Mouse (Mus musculus) forebrain, embryonic 13.5 days (tissue): ENCODE data around the gene Epha5. TPM values are rescaled to one million over a fixed set of nuclear protein-coding genes. Genes with fewer than 3 reads are reported as not detected.

ENCODE experiments used
- ATAC-seq: fragments of 200-750 bp; cut with Nextera tagmentation; 2 replicates; pipeline ENCODE4 v1.8.0; 2017
- H3K27ac ChIP-seq: fragments of 300-500 bp; sonication (generic); 2 replicates; pipeline ENCODE4 v1.5.1; 2015; ENCODE audit warnings: inconsistent platforms, mild to moderate bottlenecking, moderate library complexity
- H3K27me3 ChIP-seq: fragments of 300-500 bp; sonication (generic); 2 replicates; pipeline ENCODE4 v1.6.1; 2015; ENCODE audit warnings: mild to moderate bottlenecking, inconsistent platforms
- H3K36me3 ChIP-seq: fragments of 300-500 bp; sonication (generic); 2 replicates; pipeline ENCODE4 v1.6.1; 2015; ENCODE audit warnings: mild to moderate bottlenecking, inconsistent platforms; ENCODE audit not compliant: poor library complexity, severe bottlenecking
- H3K4me1 ChIP-seq: fragments of 300-500 bp; sonication (generic); 2 replicates; pipeline ENCODE4 v1.6.1; 2015; ENCODE audit warnings: inconsistent platforms
- H3K4me2 ChIP-seq: fragments of 300-500 bp; sonication (generic); 2 replicates; pipeline ENCODE4 v1.6.1; 2015; ENCODE audit warnings: inconsistent platforms, mild to moderate bottlenecking, moderate library complexity
- H3K4me3 ChIP-seq: fragments of 300-500 bp; sonication (generic); 2 replicates; pipeline ENCODE4 v1.5.1; 2015; ENCODE audit warnings: mild to moderate bottlenecking, inconsistent platforms
- H3K9ac ChIP-seq: fragments of 300-500 bp; sonication (generic); 2 replicates; pipeline ENCODE4 v1.6.1; 2015; ENCODE audit warnings: mild to moderate bottlenecking, inconsistent platforms
- H3K9me3 ChIP-seq: fragments of 300-500 bp; sonication (generic); replicated peaks from 2 replicates; pipeline ENCODE4 v1.6.1; 2016; ENCODE audit warnings: inconsistent platforms
- WGBS: fragments of 180-500 bp; shearing (Covaris S2); methylation state at CpG from one replicate; pipeline ENCODE4 v1.1.7; 2015; 5-methylcytosine and 5-hydroxymethylcytosine counted together
- polyA plus RNA-seq: library from polyadenylated mRNA; unstranded; fragments of >200 nt; fragmentation: Nextera tagmentation; extraction: Ambion mirVana; gene quantifications from 2 replicates; pipeline ENCODE4 v1.2.1, GENCODE M21; 2015

The Epha5 gene
- polyA plus RNA-seq, 1 experiment from 2014 or later, result 136 TPM

- WGBS, result 83% methylated on average over 3 of the region's 3 CpGs
- 0 out of 2 replicates have a peak, but pooled peaks cover 3% of the 10 kb centered on the region for H3K9me3 ChIP-seq
- H3K27me3 ChIP-seq, result no peaks in the 10 kb centered on the region
- H3K36me3 ChIP-seq, result no peaks in the 10 kb centered on the region
- H3K4me2 ChIP-seq, result no peak overlapping the region
- H3K4me1 ChIP-seq, result no peaks in the 10 kb centered on the region
- H3K27ac ChIP-seq, result no peak overlapping the region
- ATAC-seq, result no peak
- H3K4me3 ChIP-seq, result no peak overlapping the region
- no peak overlapping the region for H3K9ac ChIP-seq
These were observed 127.7 kb downstream of the Epha5 start for GRCm38 (mm10) chr5:84289429-84289977.

GRCm38 (mm10) chr5:84281290-84282017 lies 135.7 kb downstream of the Epha5 start:
- Histone ChIP-seq H3K9ac (no peak overlapping the region), H3K4me3 (peak overlapping the region; percentile 18)
- ATAC-seq, result peak; percentile 87

GRCm38 (mm10) chr5:84276996-84277395 lies 140.2 kb downstream of the Epha5 start:
- H3K4me2 ChIP-seq, result no peak overlapping the region
- 96% methylated on average over 1 of the region's 1 CpGs for WGBS
- no peaks in the 10 kb centered on the region for H3K9me3 ChIP-seq
- H3K27ac ChIP-seq, result no peak overlapping the region
- peaks cover 8% of the 10 kb centered on the region for H3K4me1 ChIP-seq
- ATAC-seq, result no peak
- no peak overlapping the region for H3K4me3 ChIP-seq
- H3K36me3 ChIP-seq, result no peaks in the 10 kb centered on the region
- H3K27me3 ChIP-seq, result no peaks in the 10 kb centered on the region
- H3K9ac ChIP-seq, result no peak overlapping the region

More at GRCm38 (mm10) chr5:84281290-84282017, 135.7 kb downstream of the Epha5 start:
- peaks cover 8% of the 10 kb centered on the region for H3K4me1 ChIP-seq
- 21% methylated on average over 22 of the region's 22 CpGs for WGBS
- no peaks in the 10 kb centered on the region for H3K27me3 ChIP-seq
- H3K36me3 ChIP-seq, result no peaks in the 10 kb centered on the region
- H3K4me2 ChIP-seq, result peak overlapping the region; percentile 50
- no peaks in the 10 kb centered on the region for H3K9me3 ChIP-seq
- H3K27ac ChIP-seq, result peak overlapping the region; percentile 41

GRCm38 (mm10) chr5:84265407-84265806 lies 151.8 kb downstream of the Epha5 start:
- ATAC-seq, result no peak
- H3K27ac ChIP-seq, result no peak overlapping the region
- H3K9ac ChIP-seq, result no peak overlapping the region
- H3K4me3 ChIP-seq, result no peak overlapping the region
- WGBS, result 73% methylated on average over 4 of the region's 4 CpGs
- peaks cover 8% of the 10 kb centered on the region for H3K4me1 ChIP-seq
- H3K9me3 ChIP-seq, result no peaks in the 10 kb centered on the region
- no peak overlapping the region for H3K4me2 ChIP-seq
- no peaks in the 10 kb centered on the region for H3K27me3 ChIP-seq
- no peaks in the 10 kb centered on the region for H3K36me3 ChIP-seq

- Histone ChIP-seq H3K4me3 (no peak overlapping the region), H3K4me1 (peaks cover 8% of the 10 kb centered on the region), H3K36me3 (no peaks in the 10 kb centered on the region), H3K4me2 (no peak overlapping the region), H3K27me3 (no peaks in the 10 kb centered on the region), H3K9me3 (no peaks in the 10 kb centered on the region), H3K27ac (no peak overlapping the region), H3K9ac (no peak overlapping the region)
- 45% methylated on average over 6 of the region's 6 CpGs for WGBS
- ATAC-seq, result no peak; the same call in 1 of the 2 replicates
These were observed 153.2 kb downstream of the Epha5 start for GRCm38 (mm10) chr5:84263999-84264398.

DNA sequence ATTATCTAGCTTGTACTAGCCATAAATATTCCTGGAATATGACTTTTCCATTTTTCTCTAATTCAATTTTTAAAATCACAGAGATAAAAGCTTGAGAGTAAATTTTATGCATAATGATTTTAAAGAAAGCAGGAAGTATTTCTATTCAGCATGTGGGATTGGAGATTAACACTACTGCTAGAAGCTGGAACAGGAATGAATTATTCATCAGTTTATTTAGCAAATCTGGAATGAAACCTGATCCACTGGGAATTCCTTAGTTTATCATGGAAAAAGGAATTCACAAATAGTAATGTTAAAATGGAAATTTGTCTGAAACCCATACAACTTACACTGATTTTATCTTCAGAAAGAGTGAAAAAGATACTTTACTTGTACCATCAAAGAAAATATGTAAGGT lies 187.2 kb downstream of the Epha5 start:
- Histone ChIP-seq H3K9ac (no peak overlapping the region), H3K9me3 (no peaks in the 10 kb centered on the region), H3K36me3 (0 out of 2 replicates have a peak, but pooled peaks cover 4% of the 10 kb centered on the region), H3K27me3 (no peaks in the 10 kb centered on the region), H3K4me2 (no peak overlapping the region), H3K4me1 (no peaks in the 10 kb centered on the region), H3K27ac (no peak overlapping the region), H3K4me3 (no peak overlapping the region)
- no peak for ATAC-seq

- no peak overlapping the region for H3K4me3 ChIP-seq
- H3K27me3 ChIP-seq, result no peaks in the 10 kb centered on the region
- no peaks in the 10 kb centered on the region for H3K9me3 ChIP-seq
- WGBS, result 9% methylated on average over 2 of the region's 2 CpGs
- no peak overlapping the region for H3K4me2 ChIP-seq
- ATAC-seq, result no peak
- no peak overlapping the region for H3K9ac ChIP-seq
- no peak overlapping the region for H3K27ac ChIP-seq
- H3K36me3 ChIP-seq, result no peaks in the 10 kb centered on the region
- H3K4me1 ChIP-seq, result no peaks in the 10 kb centered on the region
These were observed 208.6 kb downstream of the Epha5 start for GRCm38 (mm10) chr5:84208609-84209008.

DNA sequence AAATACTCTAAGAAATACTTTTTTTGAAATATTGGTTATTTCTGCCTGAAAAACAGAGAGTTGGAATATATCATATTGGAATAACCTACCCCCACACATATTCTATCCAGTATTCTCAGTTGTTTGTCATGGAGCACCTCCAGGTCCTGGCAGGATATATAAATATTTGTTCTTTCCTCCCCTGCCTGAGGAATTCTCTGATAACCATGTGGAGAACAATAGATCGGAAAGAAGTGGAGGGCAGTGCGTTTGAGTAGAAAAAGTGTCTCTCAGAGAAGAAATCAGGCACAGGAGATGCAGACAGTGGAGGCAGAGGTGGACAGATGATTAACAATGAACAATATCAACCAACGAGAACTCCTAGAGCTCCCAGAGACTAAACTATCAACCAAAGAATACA lies 223.8 kb downstream of the Epha5 start:
- no peak for ATAC-seq
- H3K9ac ChIP-seq, result no peak overlapping the region
- no peaks in the 10 kb centered on the region for H3K36me3 ChIP-seq
- H3K4me2 ChIP-seq, result no peak overlapping the region
- no peaks in the 10 kb centered on the region for H3K27me3 ChIP-seq
- no peaks in the 10 kb centered on the region for H3K4me1 ChIP-seq
- H3K9me3 ChIP-seq, result no peaks in the 10 kb centered on the region
- no peak overlapping the region for H3K27ac ChIP-seq
- H3K4me3 ChIP-seq, result no peak overlapping the region
- 82% methylated on average over 3 of the region's 3 CpGs for WGBS

DNA sequence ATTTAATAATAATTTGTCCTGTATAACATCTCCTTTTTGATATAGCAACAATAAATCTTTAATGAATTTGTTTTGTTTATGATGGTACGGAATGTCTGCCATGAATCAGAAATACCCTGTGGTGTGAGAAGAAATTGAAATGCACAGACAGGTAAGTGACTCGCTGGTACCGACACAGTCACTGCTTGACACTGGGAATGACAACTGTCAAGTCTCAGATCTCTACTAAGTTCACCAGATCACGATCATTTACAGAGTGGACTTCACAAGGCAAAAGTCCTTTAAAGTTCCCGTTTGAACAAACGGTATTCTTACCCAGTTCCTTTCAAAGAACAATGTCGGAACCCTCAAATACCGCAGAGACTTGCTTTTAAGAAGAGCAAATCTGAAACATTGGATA lies 233.0 kb downstream of the Epha5 start:
- ATAC-seq, result no peak
- Histone ChIP-seq H3K4me2 (no peak overlapping the region), H3K9me3 (no peaks in the 10 kb centered on the region), H3K27me3 (no peaks in the 10 kb centered on the region), H3K27ac (no peak overlapping the region), H3K36me3 (no peaks in the 10 kb centered on the region), H3K9ac (no peak overlapping the region), H3K4me3 (no peak overlapping the region), H3K4me1 (no peaks in the 10 kb centered on the region)
- WGBS, result 90% methylated on average over 8 of the region's 8 CpGs

- H3K36me3 ChIP-seq, result no peaks in the 10 kb centered on the region
- peaks cover 8% of the 10 kb centered on the region; the same call in 1 of the 2 replicates for H3K4me1 ChIP-seq
- H3K4me2 ChIP-seq, result no peak overlapping the region
- 34% methylated on average over 2 of the region's 2 CpGs for WGBS
- H3K27me3 ChIP-seq, result no peaks in the 10 kb centered on the region
- H3K4me3 ChIP-seq, result no peak overlapping the region
- H3K27ac ChIP-seq, result no peak overlapping the region
- H3K9ac ChIP-seq, result no peak overlapping the region
- ATAC-seq, result peak; percentile 96
- H3K9me3 ChIP-seq, result no peaks in the 10 kb centered on the region
These were observed 264.1 kb downstream of the Epha5 start for GRCm38 (mm10) chr5:84153095-84153494.

- Histone ChIP-seq H3K4me3 (no peak overlapping the region), H3K36me3 (no peaks in the 10 kb centered on the region), H3K4me1 (no peaks in the 10 kb centered on the region), H3K27me3 (no peaks in the 10 kb centered on the region), H3K27ac (no peak overlapping the region), H3K4me2 (no peak overlapping the region), H3K9ac (no peak overlapping the region), H3K9me3 (no peaks in the 10 kb centered on the region)
- peak; percentile 51; the same call in 1 of the 2 replicates for ATAC-seq
- 37% methylated on average over 4 of the region's 4 CpGs for WGBS
These were observed 275.0 kb downstream of the Epha5 start for GRCm38 (mm10) chr5:84142138-84142537.

- no peak overlapping the region for H3K27ac ChIP-seq
- 88% methylated on average over 11 of the region's 11 CpGs for WGBS
- H3K4me2 ChIP-seq, result no peak overlapping the region
- no peaks in the 10 kb centered on the region for H3K36me3 ChIP-seq
- H3K9me3 ChIP-seq, result no peaks in the 10 kb centered on the region
- no peak overlapping the region for H3K4me3 ChIP-seq
- H3K27me3 ChIP-seq, result no peaks in the 10 kb centered on the region
- no peak overlapping the region for H3K9ac ChIP-seq
- no peaks in the 10 kb centered on the region for H3K4me1 ChIP-seq
- ATAC-seq, result no peak
These were observed 321.2 kb downstream of the Epha5 start for GRCm38 (mm10) chr5:84095947-84096346.
